Mouse (Mus musculus): Measurements from ENCODE around the gene Ctsa. TPM values are rescaled to one million over a fixed set of nuclear protein-coding genes. Genes with fewer than 3 reads are reported as not detected.

The Ctsa gene
- 77.1 and 88.2 TPM in 2 replicates for polyA plus RNA-seq (2014; fragmentation: Nextera tagmentation; extraction: Ambion mirVana)

- Histone ChIP-seq H3K4me2 (ENCODE audit: low read length) (peak within 1 kb of the TSS; percentile 99), H3K9ac (replicated peaks; ENCODE audit: low read length) (peak within 1 kb of the TSS; percentile 64), H3K9me3 (ENCODE audit: control insufficient read depth, low read length) (no peaks in the 10 kb centered on the region), H3K4me3 (replicated peaks; ENCODE audit: low read depth, low read length) (peak within 1 kb of the TSS; percentile 69), H3K4me1 (ENCODE audit: control insufficient read depth, insufficient read depth, low read length) (peaks cover 17% of the 10 kb centered on the region), H3K27me3 (ENCODE audit: control insufficient read depth, insufficient read depth, low read length) (no peaks in the 10 kb centered on the region), H3K36me3 (ENCODE audit: control insufficient read depth, insufficient read depth, low read length) (peaks cover 18% of the 10 kb centered on the region), H3K27ac (replicated peaks; ENCODE audit: low read depth, low read length) (peak within 1 kb of the TSS; percentile 74)
- DNase-seq (peak; percentile 83), ATAC-seq (ENCODE audit: low FRiP score, low TSS enrichment) (peak; percentile 65)
- WGBS, result under 1% methylated on average over 35 of the region's 35 CpGs
Observed at GRCm38 (mm10) chr2:164832748-164833301, at the start of gene Ctsa. Ctsa (plus strand) TSS chr2:164832873.

DNA sequence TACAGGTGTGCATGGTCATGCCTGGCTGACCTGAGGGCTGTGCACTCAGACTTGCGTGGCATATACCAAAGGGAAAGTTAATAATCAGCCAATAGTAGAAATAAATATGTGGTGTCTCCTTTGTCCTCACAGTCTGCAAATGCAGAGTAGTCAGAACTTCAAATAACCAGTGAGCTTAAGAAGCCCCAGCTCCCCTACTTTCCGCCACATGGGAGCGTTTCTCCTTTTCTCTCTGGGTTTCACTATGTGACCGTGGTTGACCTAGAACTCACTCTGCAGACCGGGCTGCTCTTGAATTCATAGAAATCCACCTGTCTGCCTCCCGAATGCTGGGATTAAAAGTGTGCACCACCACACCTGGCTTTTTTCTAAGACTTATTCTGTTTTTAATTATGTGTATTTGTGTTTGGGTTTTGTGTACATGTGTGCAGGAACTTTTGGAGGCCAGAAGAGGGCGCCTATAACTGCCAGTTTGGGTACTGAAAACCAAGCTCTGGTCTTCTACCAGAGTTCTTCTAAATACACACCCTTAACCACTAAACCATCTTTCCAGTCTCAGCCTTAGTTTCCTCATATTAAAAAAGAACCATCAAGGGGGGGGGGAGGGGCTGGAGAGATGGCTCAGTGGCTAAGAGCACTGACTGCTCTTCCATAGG, 48.6 kb upstream of the Ctsa start:
- Histone ChIP-seq H3K4me1 (ENCODE audit: control insufficient read depth, insufficient read depth, low read length) (peaks cover 3% of the 10 kb centered on the region; the same call in 1 of the 2 replicates), H3K4me2 (ENCODE audit: low read length) (no peak overlapping the region), H3K36me3 (ENCODE audit: control insufficient read depth, insufficient read depth, low read length) (peaks cover 5% of the 10 kb centered on the region; the same call in 1 of the 2 replicates), H3K4me3 (replicated peaks; ENCODE audit: low read depth, low read length) (no peak overlapping the region), H3K27me3 (ENCODE audit: control insufficient read depth, insufficient read depth, low read length) (no peaks in the 10 kb centered on the region), H3K27ac (replicated peaks; ENCODE audit: low read depth, low read length) (no peak overlapping the region), H3K9ac (replicated peaks; ENCODE audit: low read length) (no peak overlapping the region), H3K9me3 (ENCODE audit: control insufficient read depth, low read length) (no peaks in the 10 kb centered on the region)
- 79% methylated on average over 7 of the region's 7 CpGs for WGBS
- DNase-seq, result no peak
- no peak for ATAC-seq (ENCODE audit: low FRiP score, low TSS enrichment)

GRCm38 (mm10) chr2:164784869-164785420, 47.7 kb upstream of the Ctsa start:
- WGBS, result 13% methylated on average over 7 of the region's 7 CpGs
- H3K36me3 ChIP-seq (ENCODE audit: control insufficient read depth, insufficient read depth, low read length), result peaks cover 10% of the 10 kb centered on the region
- H3K4me2 ChIP-seq (ENCODE audit: low read length), result peak overlapping the region; percentile 89
- peak overlapping the region; percentile 57; the same call in 1 of the 2 replicates for H3K27ac ChIP-seq (replicated peaks; ENCODE audit: low read depth, low read length)
- ATAC-seq (ENCODE audit: low FRiP score, low TSS enrichment) (no peak), DNase-seq (no peak)
- peaks cover 3% of the 10 kb centered on the region; the same call in 1 of the 2 replicates for H3K4me1 ChIP-seq (ENCODE audit: control insufficient read depth, insufficient read depth, low read length)
- H3K4me3 ChIP-seq (replicated peaks; ENCODE audit: low read depth, low read length), result peak overlapping the region; percentile 62
- H3K9ac ChIP-seq (replicated peaks; ENCODE audit: low read length), result peak overlapping the region; percentile 78; the same call in 1 of the 2 replicates
- no peaks in the 10 kb centered on the region for H3K9me3 ChIP-seq (ENCODE audit: control insufficient read depth, low read length)
- H3K27me3 ChIP-seq (ENCODE audit: control insufficient read depth, insufficient read depth, low read length), result no peaks in the 10 kb centered on the region

- no peaks in the 10 kb centered on the region for H3K9me3 ChIP-seq (ENCODE audit: control insufficient read depth, low read length)
- peaks cover 11% of the 10 kb centered on the region for H3K36me3 ChIP-seq (ENCODE audit: control insufficient read depth, insufficient read depth, low read length)
- H3K27me3 ChIP-seq (ENCODE audit: control insufficient read depth, insufficient read depth, low read length), result no peaks in the 10 kb centered on the region
- ATAC-seq (ENCODE audit: low FRiP score, low TSS enrichment) (peak; percentile 89), DNase-seq (peak; percentile 89)
- H3K9ac ChIP-seq (replicated peaks; ENCODE audit: low read length), result peak within 1 kb of the TSS; percentile 78
- under 1% methylated on average over 86 of the region's 89 CpGs for WGBS
- peak within 1 kb of the TSS; percentile 62 for H3K4me3 ChIP-seq (replicated peaks; ENCODE audit: low read depth, low read length)
- peaks cover 3% of the 10 kb centered on the region; the same call in 1 of the 2 replicates for H3K4me1 ChIP-seq (ENCODE audit: control insufficient read depth, insufficient read depth, low read length)
- H3K27ac ChIP-seq (replicated peaks; ENCODE audit: low read depth, low read length), result peak within 1 kb of the TSS; percentile 57
- H3K4me2 ChIP-seq (ENCODE audit: low read length), result peak within 1 kb of the TSS; percentile 89
Observed at GRCm38 (mm10) chr2:164785481-164786387, 46.9 kb upstream of the Ctsa start, which contains the start of gene Snx21. Snx21 (plus strand) TSS chr2:164785823.

GRCm38 (mm10) chr2:164786388-164786885, 46.2 kb upstream of the Ctsa start:
- ATAC-seq (ENCODE audit: low FRiP score, low TSS enrichment) (0 out of 2 replicates have a peak, but pooled peaks have one; percentile 1), DNase-seq (no peak)
- Histone ChIP-seq H3K4me3 (replicated peaks; ENCODE audit: low read depth, low read length) (peak overlapping the region; percentile 62), H3K27me3 (ENCODE audit: control insufficient read depth, insufficient read depth, low read length) (no peaks in the 10 kb centered on the region), H3K4me2 (ENCODE audit: low read length) (peak overlapping the region; percentile 89), H3K27ac (replicated peaks; ENCODE audit: low read depth, low read length) (peak overlapping the region; percentile 57; the same call in 1 of the 2 replicates), H3K9ac (replicated peaks; ENCODE audit: low read length) (peak overlapping the region; percentile 78), H3K9me3 (ENCODE audit: control insufficient read depth, low read length) (no peaks in the 10 kb centered on the region), H3K4me1 (ENCODE audit: control insufficient read depth, insufficient read depth, low read length) (peaks cover 3% of the 10 kb centered on the region; the same call in 1 of the 2 replicates), H3K36me3 (ENCODE audit: control insufficient read depth, insufficient read depth, low read length) (peaks cover 12% of the 10 kb centered on the region)
- WGBS, result 12% methylated on average over 15 of the region's 15 CpGs

DNA sequence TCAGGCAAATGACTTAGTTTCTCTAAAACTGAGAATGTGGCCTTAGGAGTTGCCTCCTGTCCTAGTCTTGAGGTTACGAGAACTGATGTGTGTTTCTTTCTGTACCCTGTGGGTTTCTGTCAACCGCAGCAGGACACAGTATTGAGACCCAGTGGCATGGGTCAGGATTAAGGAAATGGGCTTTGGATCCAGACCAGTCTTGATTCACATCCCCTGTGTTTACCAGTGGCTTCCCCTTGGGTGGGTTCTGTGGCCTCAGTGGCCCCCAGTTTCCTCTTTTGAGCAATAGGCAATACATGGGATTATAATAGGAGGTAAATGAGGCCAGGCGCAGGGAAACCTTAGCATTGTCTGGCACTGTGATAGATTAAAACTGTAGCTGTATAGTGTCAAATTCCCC, 45.6 kb upstream of the Ctsa start:
- Histone ChIP-seq H3K4me3 (replicated peaks; ENCODE audit: low read depth, low read length) (no peak overlapping the region; the same call in 1 of the 2 replicates), H3K36me3 (ENCODE audit: control insufficient read depth, insufficient read depth, low read length) (peaks cover 18% of the 10 kb centered on the region), H3K27me3 (ENCODE audit: control insufficient read depth, insufficient read depth, low read length) (no peaks in the 10 kb centered on the region), H3K9ac (replicated peaks; ENCODE audit: low read length) (no peak overlapping the region; the same call in 1 of the 2 replicates), H3K27ac (replicated peaks; ENCODE audit: low read depth, low read length) (no peak overlapping the region), H3K4me2 (ENCODE audit: low read length) (peak overlapping the region; percentile 89), H3K4me1 (ENCODE audit: control insufficient read depth, insufficient read depth, low read length) (peaks cover 3% of the 10 kb centered on the region; the same call in 1 of the 2 replicates), H3K9me3 (ENCODE audit: control insufficient read depth, low read length) (no peaks in the 10 kb centered on the region)
- no peak for ATAC-seq (ENCODE audit: low FRiP score, low TSS enrichment)
- 90% methylated on average over 3 of the region's 3 CpGs for WGBS
- DNase-seq, result no peak

GRCm38 (mm10) chr2:164787779-164788178, 44.9 kb upstream of the Ctsa start:
- ATAC-seq (ENCODE audit: low FRiP score, low TSS enrichment) (no peak), DNase-seq (no peak)
- no peaks in the 10 kb centered on the region for H3K27me3 ChIP-seq (ENCODE audit: control insufficient read depth, insufficient read depth, low read length)
- peaks cover 26% of the 10 kb centered on the region for H3K36me3 ChIP-seq (ENCODE audit: control insufficient read depth, insufficient read depth, low read length)
- peaks cover 3% of the 10 kb centered on the region; the same call in 1 of the 2 replicates for H3K4me1 ChIP-seq (ENCODE audit: control insufficient read depth, insufficient read depth, low read length)
- no peak overlapping the region for H3K9ac ChIP-seq (replicated peaks; ENCODE audit: low read length)
- no peaks in the 10 kb centered on the region for H3K9me3 ChIP-seq (ENCODE audit: control insufficient read depth, low read length)
- no peak overlapping the region for H3K4me3 ChIP-seq (replicated peaks; ENCODE audit: low read depth, low read length)
- 83% methylated on average over 10 of the region's 10 CpGs for WGBS
- no peak overlapping the region for H3K4me2 ChIP-seq (ENCODE audit: low read length)
- no peak overlapping the region for H3K27ac ChIP-seq (replicated peaks; ENCODE audit: low read depth, low read length)

DNA sequence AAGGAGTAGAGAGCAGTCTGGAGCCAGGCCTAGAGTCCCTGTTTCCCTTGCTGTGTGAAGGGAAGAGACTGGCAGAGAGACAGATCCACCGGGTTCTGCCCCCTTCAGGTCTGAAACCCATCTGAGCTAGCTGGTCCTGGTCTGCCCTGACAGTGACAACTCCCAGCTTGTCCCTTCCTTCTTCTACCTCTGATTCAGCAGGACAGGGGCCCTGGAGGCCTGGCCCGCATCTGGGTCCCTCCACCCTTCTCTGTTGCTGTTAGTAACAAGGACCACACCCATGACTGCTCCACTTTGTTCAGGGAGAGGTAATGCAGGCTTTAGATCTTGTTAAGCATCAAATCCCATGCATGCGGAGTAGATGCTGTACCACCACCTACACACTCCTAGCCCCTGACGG, 44.3 kb upstream of the Ctsa start:
- WGBS, result 74% methylated on average over 4 of the region's 4 CpGs
- no peak overlapping the region for H3K27ac ChIP-seq (replicated peaks; ENCODE audit: low read depth, low read length)
- H3K9ac ChIP-seq (replicated peaks; ENCODE audit: low read length), result no peak overlapping the region
- peaks cover 32% of the 10 kb centered on the region for H3K36me3 ChIP-seq (ENCODE audit: control insufficient read depth, insufficient read depth, low read length)
- ATAC-seq (ENCODE audit: low FRiP score, low TSS enrichment) (no peak), DNase-seq (no peak)
- no peak overlapping the region for H3K4me2 ChIP-seq (ENCODE audit: low read length)
- H3K4me3 ChIP-seq (replicated peaks; ENCODE audit: low read depth, low read length), result no peak overlapping the region
- peaks cover 3% of the 10 kb centered on the region; the same call in 1 of the 2 replicates for H3K4me1 ChIP-seq (ENCODE audit: control insufficient read depth, insufficient read depth, low read length)
- H3K27me3 ChIP-seq (ENCODE audit: control insufficient read depth, insufficient read depth, low read length), result no peaks in the 10 kb centered on the region
- no peaks in the 10 kb centered on the region for H3K9me3 ChIP-seq (ENCODE audit: control insufficient read depth, low read length)
